Mouse (Mus musculus) liver, embryonic 13.5 days (tissue): ENCODE measurements around the gene Ppp1r27. TPM values are rescaled to one million over a fixed set of nuclear protein-coding genes. Genes with fewer than 3 reads are reported as not detected.
"Not testable (repeated sequence)": the region's sequence is repeated elsewhere in the genome, so short reads cannot be mapped to it uniquely, and the experiment has no call there.

ENCODE experiments used
- ATAC-seq: fragments of 200-750 bp; cut with Nextera tagmentation; 2 replicates; pipeline ENCODE4 v1.8.0; 2017; ENCODE audit warnings: low read depth, mild to moderate bottlenecking, moderate number of reproducible peaks, moderate library complexity
- DNase-seq: peaks from one replicate; pipeline ENCODE4 v3.0.0; 2022
- H3K27ac ChIP-seq: fragments of 300-500 bp; sonication (generic); 2 replicates; pipeline ENCODE4 v1.5.1; 2015; ENCODE audit warnings: moderate library complexity, mild to moderate bottlenecking, inconsistent platforms
- H3K27me3 ChIP-seq: fragments of 300-500 bp; sonication (generic); 2 replicates; pipeline ENCODE4 v1.6.1; 2015; ENCODE audit warnings: mild to moderate bottlenecking, inconsistent platforms
- H3K36me3 ChIP-seq: fragments of 300-500 bp; sonication (generic); 2 replicates; pipeline ENCODE4 v1.6.1; 2015; ENCODE audit warnings: mild to moderate bottlenecking, inconsistent platforms
- H3K4me1 ChIP-seq: fragments of 300-500 bp; sonication (generic); replicated peaks from 2 replicates; pipeline ENCODE4 v1.6.1; 2015; ENCODE audit warnings: inconsistent platforms
- H3K4me2 ChIP-seq: fragments of 300-500 bp; sonication (generic); 2 replicates; pipeline ENCODE4 v1.6.1; 2015; ENCODE audit warnings: inconsistent platforms, mild to moderate bottlenecking, moderate library complexity
- H3K4me3 ChIP-seq: fragments of 300-500 bp; sonication (generic); replicated peaks from 2 replicates; pipeline ENCODE4 v1.5.1; 2015; ENCODE audit warnings: mild to moderate bottlenecking, inconsistent platforms
- H3K9ac ChIP-seq: fragments of 300-500 bp; sonication (generic); 2 replicates; pipeline ENCODE4 v1.6.1; 2015; ENCODE audit warnings: mild to moderate bottlenecking, inconsistent platforms
- H3K9me3 ChIP-seq: fragments of 300-500 bp; sonication (generic); replicated peaks from 2 replicates; pipeline ENCODE4 v1.6.1; 2016; ENCODE audit warnings: inconsistent platforms
- WGBS: fragments of 180-500 bp; shearing (Covaris S2); methylation state at CpG from one replicate; pipeline ENCODE4 v1.1.7; 2015; ENCODE audit not compliant: insufficient replicate concordance; 5-methylcytosine and 5-hydroxymethylcytosine counted together
- polyA plus RNA-seq: library from polyadenylated mRNA; unstranded; fragments of >200 nt; fragmentation: Nextera tagmentation; extraction: Ambion mirVana; gene quantifications from 2 replicates; pipeline ENCODE4 v1.2.1, GENCODE M21; 2015

Ppp1r27 gene
- polyA plus RNA-seq, 1 experiment from 2014 or later: 0.22 TPM

DNA sequence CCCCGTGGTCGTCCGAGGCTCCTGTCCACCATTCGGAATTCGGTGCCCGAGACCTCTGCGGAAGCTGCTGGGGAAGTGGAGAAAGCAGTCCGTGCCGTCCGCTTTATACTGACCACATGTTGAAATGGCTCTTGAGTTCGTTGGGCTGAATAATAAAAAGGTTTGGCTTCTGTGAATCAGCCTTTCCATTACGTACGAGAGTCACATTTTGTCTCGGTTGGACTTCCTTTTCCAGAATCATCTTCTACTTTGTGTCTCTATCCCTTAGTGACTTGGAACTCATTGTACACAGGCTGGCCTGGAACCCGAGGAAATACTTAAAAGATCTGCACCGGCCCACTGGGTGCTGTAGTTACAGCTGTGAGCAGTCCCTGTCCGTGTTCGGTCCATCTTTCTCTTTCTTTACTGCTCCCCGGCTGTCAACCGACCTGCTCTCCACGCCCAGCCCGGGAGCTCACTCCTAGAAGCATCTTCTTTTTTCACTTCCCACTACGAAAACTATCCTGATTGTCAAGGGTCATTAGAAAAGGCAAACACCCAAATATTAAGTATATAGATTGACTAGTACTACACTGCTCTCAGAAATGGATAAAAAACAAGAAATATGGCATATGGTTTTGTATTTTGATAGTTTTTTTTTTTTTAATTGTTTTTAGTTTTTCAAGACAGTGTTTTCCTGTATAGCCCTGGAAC is 22.8 kb upstream of the Ppp1r27 start:
- H3K27me3 ChIP-seq: no peaks in the 10 kb centered on the region
- peak overlapping the region; percentile 96 for H3K4me3 ChIP-seq
- DNase-seq (peak; percentile 16), ATAC-seq (no peak)
- H3K4me1 ChIP-seq: peaks cover 75% of the 10 kb centered on the region
- peak overlapping the region; percentile 93 for H3K4me2 ChIP-seq
- under 1% methylated on average over 23 of the region's 23 CpGs for WGBS
- H3K27ac ChIP-seq: peak overlapping the region; percentile 90
- peak overlapping the region; percentile 95 for H3K9ac ChIP-seq
- H3K36me3 ChIP-seq: peaks cover 41% of the 10 kb centered on the region
- H3K9me3 ChIP-seq: no peaks in the 10 kb centered on the region

GRCm38 (mm10) chr11:120572752-120573584 is 22.0 kb upstream of the Ppp1r27 start, which contains the start of gene P4hb:
Gene P4hb (minus strand): TSS chr11:120573253.
- under 1% methylated on average over 94 of the region's 94 CpGs for WGBS
- peak; percentile 93 for ATAC-seq
- peaks cover 41% of the 10 kb centered on the region for H3K36me3 ChIP-seq

DNA sequence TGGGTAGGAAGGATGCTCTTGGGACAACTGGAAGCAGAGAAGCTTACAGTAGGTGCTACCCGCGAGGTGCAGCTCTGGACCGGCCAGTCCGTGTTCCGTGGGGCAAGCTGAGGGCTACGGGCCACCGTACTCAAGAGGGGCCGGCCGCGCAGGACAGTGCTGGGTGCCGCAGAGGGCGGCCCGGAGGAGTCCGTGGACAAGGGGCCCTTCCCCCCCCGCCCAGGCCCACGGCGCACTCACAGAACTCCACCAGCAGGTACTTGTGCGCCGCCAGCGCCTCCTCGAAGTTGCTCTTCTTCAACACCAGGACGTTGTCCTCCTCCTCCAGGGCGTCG is 21.5 kb upstream of the Ppp1r27 start:
- peak; percentile 2 for ATAC-seq
- Histone ChIP-seq H3K9me3 (no peaks in the 10 kb centered on the region), H3K27ac (peak overlapping the region; percentile 90), H3K9ac (peak overlapping the region; percentile 95), H3K4me1 (peaks cover 73% of the 10 kb centered on the region), H3K36me3 (peaks cover 41% of the 10 kb centered on the region), H3K4me2 (peak overlapping the region; percentile 93), H3K27me3 (no peaks in the 10 kb centered on the region), H3K4me3 (peak overlapping the region; percentile 96)
- DNase-seq: no peak
- WGBS: 0% methylated on average over 22 of the region's 24 CpGs

More at GRCm38 (mm10) chr11:120572752-120573584, 22.0 kb upstream of the Ppp1r27 start, which contains the start of gene P4hb:
- no peaks in the 10 kb centered on the region for H3K9me3 ChIP-seq
- H3K27me3 ChIP-seq: no peaks in the 10 kb centered on the region
- peak within 1 kb of the TSS; percentile 90 for H3K27ac ChIP-seq
- peak within 1 kb of the TSS; percentile 93 for H3K4me2 ChIP-seq
- H3K4me1 ChIP-seq: peaks cover 75% of the 10 kb centered on the region
- H3K4me3 ChIP-seq: peak within 1 kb of the TSS; percentile 96
- peak; percentile 99 for DNase-seq
- H3K9ac ChIP-seq: peak within 1 kb of the TSS; percentile 95

GRCm38 (mm10) chr11:120571754-120572416 is 21.0 kb upstream of the Ppp1r27 start:
- DNase-seq (no peak), ATAC-seq (no peak)
- H3K36me3 ChIP-seq: peaks cover 42% of the 10 kb centered on the region
- peak overlapping the region; percentile 93 for H3K4me2 ChIP-seq
- peak overlapping the region; percentile 90 for H3K27ac ChIP-seq
- 4% methylated on average over 11 of the region's 11 CpGs for WGBS
- no peaks in the 10 kb centered on the region for H3K27me3 ChIP-seq
- peak overlapping the region; percentile 96 for H3K4me3 ChIP-seq
- no peaks in the 10 kb centered on the region for H3K9me3 ChIP-seq
- peaks cover 73% of the 10 kb centered on the region for H3K4me1 ChIP-seq
- H3K9ac ChIP-seq: peak overlapping the region; percentile 95

DNA sequence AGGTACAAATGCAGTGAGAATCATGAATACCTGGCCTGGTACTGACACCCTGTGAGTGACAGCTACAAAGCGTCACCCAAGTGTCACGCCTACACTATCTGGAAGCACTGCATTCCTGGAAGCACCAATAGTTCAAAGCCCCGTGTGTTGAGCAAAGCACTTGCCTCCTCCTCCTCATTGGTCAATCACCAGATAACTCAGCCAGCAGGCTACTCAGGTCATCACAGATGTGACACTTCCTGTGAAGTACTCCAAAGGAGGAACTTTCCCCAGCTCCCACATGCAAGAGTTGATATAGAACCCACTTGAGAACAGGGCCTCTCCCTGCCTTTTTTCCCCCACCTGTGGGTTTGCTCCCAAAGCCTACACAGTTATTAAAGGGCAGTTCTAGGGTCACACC is 20.2 kb upstream of the Ppp1r27 start:
- peaks cover 69% of the 10 kb centered on the region for H3K4me1 ChIP-seq
- peaks cover 50% of the 10 kb centered on the region for H3K36me3 ChIP-seq
- WGBS: 34% methylated on average over 3 of the region's 3 CpGs
- H3K27me3 ChIP-seq: no peaks in the 10 kb centered on the region
- peak overlapping the region; percentile 90 for H3K27ac ChIP-seq
- H3K9me3 ChIP-seq: no peaks in the 10 kb centered on the region
- peak overlapping the region; percentile 96 for H3K4me3 ChIP-seq
- H3K9ac ChIP-seq: peak overlapping the region; percentile 95
- DNase-seq: no peak
- ATAC-seq: no peak
- peak overlapping the region; percentile 93 for H3K4me2 ChIP-seq

- Histone ChIP-seq H3K36me3 (peaks cover 77% of the 10 kb centered on the region), H3K27ac (no peak overlapping the region), H3K27me3 (no peaks in the 10 kb centered on the region), H3K4me1 (peaks cover 49% of the 10 kb centered on the region), H3K4me3 (no peak overlapping the region), H3K9ac (no peak overlapping the region), H3K9me3 (no peaks in the 10 kb centered on the region), H3K4me2 (no peak overlapping the region)
- DNase-seq (no peak), ATAC-seq (no peak)
- 88% methylated on average over 6 of the region's 6 CpGs for WGBS
Measured at GRCm38 (mm10) chr11:120568324-120568723, 17.4 kb upstream of the Ppp1r27 start.

GRCm38 (mm10) chr11:120565114-120565513 is 14.2 kb upstream of the Ppp1r27 start:
- DNase-seq: no peak
- no peak overlapping the region for H3K4me3 ChIP-seq
- H3K4me1 ChIP-seq: peaks cover 25% of the 10 kb centered on the region
- H3K4me2 ChIP-seq: no peak overlapping the region
- H3K9ac ChIP-seq: no peak overlapping the region
- H3K27me3 ChIP-seq: no peaks in the 10 kb centered on the region
- 82% methylated on average over 9 of the region's 9 CpGs for WGBS
- H3K9me3 ChIP-seq: no peaks in the 10 kb centered on the region
- H3K36me3 ChIP-seq: peaks cover 95% of the 10 kb centered on the region
- no peak for ATAC-seq
- H3K27ac ChIP-seq: no peak overlapping the region

DNA sequence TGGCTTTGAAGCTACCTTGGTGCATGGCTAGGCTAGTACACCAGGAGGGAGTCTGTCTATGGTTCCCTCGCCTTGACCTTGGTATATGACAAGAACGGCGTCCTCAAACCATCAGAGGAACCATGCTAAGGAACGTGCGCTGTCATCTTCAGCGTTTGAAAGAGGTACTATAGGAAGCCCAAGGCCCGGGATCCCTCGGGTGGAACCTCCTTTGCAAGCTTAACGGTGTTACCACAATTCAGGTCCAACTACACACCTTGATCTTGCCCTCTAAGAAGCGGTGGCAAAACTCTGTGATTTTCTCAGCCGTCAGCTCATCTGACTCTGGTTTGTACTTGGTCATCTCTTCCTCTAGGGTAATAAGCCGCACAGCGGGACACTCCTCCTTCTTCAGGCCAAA is 12.0 kb upstream of the Ppp1r27 start:
- ATAC-seq (no peak), DNase-seq (no peak)
- Histone ChIP-seq H3K9ac (no peak overlapping the region), H3K4me3 (no peak overlapping the region), H3K9me3 (no peaks in the 10 kb centered on the region), H3K4me1 (peaks cover 12% of the 10 kb centered on the region; the same call in 1 of the 2 replicates), H3K27me3 (no peaks in the 10 kb centered on the region), H3K4me2 (no peak overlapping the region), H3K27ac (no peak overlapping the region), H3K36me3 (peaks cover 87% of the 10 kb centered on the region)
- 87% methylated on average over 13 of the region's 13 CpGs for WGBS

DNA sequence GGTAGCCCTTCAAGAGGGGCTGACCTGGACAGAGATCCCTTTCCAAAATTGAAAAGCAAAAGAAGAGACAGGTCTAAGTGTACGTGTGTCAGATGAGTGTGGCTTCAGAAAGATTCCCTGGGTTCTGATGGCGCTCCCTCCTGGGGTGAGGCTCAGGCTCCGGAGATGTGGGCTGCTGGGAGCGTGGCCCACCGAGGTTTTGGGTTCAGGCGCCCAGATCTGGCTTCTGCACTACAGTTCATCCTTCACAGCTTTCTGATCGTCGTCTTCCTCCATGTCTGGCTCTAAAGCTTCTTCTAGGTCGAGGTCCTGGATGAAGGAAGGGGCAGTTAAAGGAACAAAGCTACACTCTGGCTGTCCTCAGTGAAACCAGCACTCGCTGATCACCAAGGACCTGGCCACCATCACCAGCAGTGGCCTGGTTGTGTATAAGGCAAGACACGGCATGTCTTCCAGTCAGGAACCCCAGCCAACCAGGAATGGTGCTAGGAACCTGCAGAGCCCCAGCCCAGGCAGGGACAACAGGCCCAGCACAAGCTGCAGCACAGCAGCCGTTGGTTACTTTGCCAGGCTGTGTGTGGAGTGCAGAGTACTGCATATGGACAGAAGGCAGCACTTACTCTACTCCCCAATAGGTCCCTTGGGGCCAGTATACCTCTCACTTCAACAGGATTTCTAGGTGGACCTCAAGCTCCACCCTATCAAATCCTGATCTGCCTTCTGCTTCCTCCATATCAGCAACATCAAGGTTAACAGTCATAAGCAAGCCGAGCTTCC is 10.2 kb upstream of the Ppp1r27 start:
- ATAC-seq (no peak), DNase-seq (no peak)
- Histone ChIP-seq H3K9ac (no peak overlapping the region), H3K4me3 (no peak overlapping the region), H3K9me3 (no peaks in the 10 kb centered on the region), H3K27ac (no peak overlapping the region), H3K4me2 (no peak overlapping the region), H3K36me3 (peaks cover 69% of the 10 kb centered on the region), H3K4me1 (no peaks in the 10 kb centered on the region), H3K27me3 (no peaks in the 10 kb centered on the region)
- 80% methylated on average over 13 of the region's 13 CpGs for WGBS

- peaks cover 47% of the 10 kb centered on the region for H3K36me3 ChIP-seq
- 75% methylated on average over 6 of the region's 6 CpGs for WGBS
Measured at GRCm38 (mm10) chr11:120558843-120559242, 7.9 kb upstream of the Ppp1r27 start.

More at GRCm38 (mm10) chr11:120558843-120559242, 7.9 kb upstream of the Ppp1r27 start:
- H3K27me3 ChIP-seq, DNase-seq, H3K27ac ChIP-seq, H3K9ac ChIP-seq, H3K4me3 ChIP-seq, H3K9me3 ChIP-seq, H3K4me1 ChIP-seq, H3K4me2 ChIP-seq, ATAC-seq: not testable (repeated sequence)
